Mouse (Mus musculus) spleen, postnatal 14 days (tissue): ENCODE measurements at regions not wholly inside any gene's neighbourhood (a gene's known extent, or its start where the extent isn't known, plus 50 kb on each side); places are given as distances from the start of the nearest gene placed in this dataset.

Experiments used
- DNase-seq, 2 experiments: peaks; one replicate each; pipeline ENCODE4 v3.0.0; 2021 to 2022; ENCODE audit warnings: low spot score in 2 of 2

GRCm38 (mm10) chr2:79086857-79087578, 168.2 kb upstream of the Itga4 start:
- no peak for DNase-seq

GRCm38 (mm10) chr2:79087600-79088205, 167.5 kb upstream of the Itga4 start:
- DNase-seq: no peak

GRCm38 (mm10) chr2:79090273-79090672, 165.0 kb upstream of the Itga4 start:
- DNase-seq: no peak

DNA sequence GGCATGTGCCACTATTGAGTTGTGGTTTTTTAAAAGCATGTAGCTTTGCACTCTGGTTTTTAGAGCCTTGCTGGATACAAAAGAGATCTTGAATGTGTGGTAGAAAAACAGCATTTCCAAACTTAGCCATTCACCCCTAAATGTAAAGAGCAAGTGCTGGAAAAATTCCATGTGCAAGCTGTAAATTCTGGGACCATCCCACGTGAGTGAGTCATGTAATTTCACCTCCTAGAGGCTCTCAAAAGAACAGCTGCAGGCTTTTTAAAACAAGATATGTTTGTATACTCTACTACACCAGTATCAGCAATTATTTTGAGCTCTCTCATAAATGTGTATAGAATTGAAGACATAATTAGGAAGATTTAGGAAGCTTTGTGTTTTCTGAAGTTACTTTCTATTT, 160.9 kb upstream of the Itga4 start:
- no peak for DNase-seq

DNA sequence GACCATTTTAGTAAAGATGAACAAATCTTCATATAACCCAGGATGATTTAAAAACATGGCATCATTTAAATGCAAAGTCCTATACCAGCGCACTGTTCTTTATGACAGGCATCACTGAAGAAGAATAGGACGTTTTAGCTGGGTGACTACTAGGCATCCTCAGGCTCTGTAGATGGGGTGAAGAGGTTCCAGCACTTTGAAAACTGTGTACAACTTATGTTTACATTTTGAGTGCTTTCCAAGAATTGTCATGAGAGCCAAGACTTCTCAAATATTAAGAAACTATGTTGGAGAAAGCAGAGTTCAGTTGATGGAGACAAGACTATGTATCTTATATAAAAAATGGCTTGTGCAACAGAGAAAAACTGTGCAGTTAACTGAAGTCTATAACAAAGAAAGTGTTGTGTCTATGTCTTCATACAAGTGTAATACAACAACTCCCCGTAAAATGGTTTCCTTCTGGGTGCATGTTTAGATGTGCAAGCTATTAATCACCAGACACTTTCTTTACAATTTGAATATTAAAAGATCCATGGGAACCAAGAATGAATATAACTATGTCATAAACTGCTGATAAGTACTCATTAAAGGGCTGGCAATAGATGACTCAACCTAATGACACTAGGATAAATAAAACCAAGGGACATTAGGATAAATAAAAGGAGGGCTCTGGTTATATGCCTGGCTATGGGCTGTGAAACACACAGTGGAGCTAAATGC, 158.5 kb upstream of the Itga4 start:
- DNase-seq: no peak

DNA sequence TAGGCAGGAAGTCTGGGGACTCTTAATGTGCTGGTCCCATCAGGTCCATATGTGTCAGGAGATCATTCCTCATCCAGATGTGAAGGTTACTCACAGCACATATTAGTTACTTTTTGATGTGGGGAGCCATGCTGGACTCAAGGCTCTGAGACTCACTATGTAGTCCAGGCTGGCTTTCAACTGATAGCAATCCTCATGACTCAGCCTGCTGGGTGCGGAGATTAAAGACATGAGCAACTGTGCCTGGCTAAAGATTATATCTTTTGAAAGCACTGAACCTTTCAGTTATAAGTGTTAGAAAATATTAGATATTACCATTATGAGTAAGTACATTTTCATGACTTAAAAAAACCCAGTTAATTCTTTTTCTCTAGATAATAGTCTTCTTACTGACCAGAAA, 155.6 kb upstream of the Itga4 start:
- DNase-seq: no peak

- DNase-seq: no peak
These were observed 143.6 kb upstream of the Itga4 start for GRCm38 (mm10) chr2:79111673-79112072.

DNA sequence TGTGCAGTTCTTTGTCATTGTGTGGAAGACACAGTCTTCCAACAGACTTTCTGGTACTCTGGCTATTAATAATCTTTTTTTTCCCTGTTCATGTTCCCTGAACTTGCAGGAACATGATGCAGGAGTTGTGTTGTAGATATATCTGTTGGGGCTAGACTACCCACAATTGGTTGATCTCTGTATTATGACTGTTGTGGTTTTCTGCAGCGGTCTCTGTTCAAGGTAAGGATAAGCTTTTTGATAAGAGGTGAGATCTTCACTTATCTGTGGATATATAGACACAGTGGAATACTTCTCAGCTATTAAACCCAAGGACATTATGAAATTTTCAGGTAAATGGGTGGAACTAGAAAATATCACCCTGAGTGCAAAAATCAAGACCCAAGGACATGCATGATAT, 143.2 kb upstream of the Itga4 start:
- DNase-seq: no peak

GRCm38 (mm10) chr2:79120610-79121345, 134.4 kb upstream of the Itga4 start:
- no peak for DNase-seq

GRCm38 (mm10) chr2:79122530-79122929, 132.7 kb upstream of the Itga4 start:
- no peak for DNase-seq

GRCm38 (mm10) chr2:79124272-79124976, 130.8 kb upstream of the Itga4 start:
- no peak for DNase-seq

GRCm38 (mm10) chr2:79126170-79126879, 128.9 kb upstream of the Itga4 start:
- DNase-seq: no peak

DNA sequence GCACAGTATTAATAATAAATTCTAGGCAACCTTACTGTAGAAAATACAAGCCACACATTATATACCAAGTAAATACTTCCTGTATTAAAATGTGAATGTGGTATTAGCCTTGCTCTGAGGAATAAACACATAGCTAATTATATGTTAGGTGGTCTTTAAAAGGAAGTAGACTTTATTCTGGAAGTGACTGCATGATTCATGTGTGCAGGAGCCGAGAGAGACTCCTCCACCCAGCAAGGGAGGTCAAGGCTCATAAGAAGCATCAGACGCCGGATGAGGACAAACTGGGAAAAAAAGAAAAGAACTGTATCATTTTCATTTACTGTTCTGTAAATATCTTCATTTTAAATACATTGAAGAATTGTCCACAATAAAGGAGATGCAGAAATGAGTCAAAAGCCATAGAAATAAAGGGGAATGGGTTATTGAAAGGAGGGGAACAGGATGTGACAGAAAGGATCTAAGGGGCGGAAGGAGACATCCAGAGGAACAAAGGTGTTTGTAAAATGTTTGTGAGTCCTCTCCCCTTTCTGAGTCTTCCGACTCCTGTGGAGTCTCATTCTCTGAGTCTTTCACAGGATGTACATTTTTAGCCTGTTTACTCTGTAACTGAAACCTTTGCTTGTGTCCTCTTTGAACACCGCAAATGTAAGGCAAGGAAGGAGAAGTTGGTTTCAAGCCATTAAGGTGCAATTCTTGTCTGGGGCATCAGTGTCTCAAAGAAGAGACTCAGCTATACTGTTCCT, 128.1 kb upstream of the Itga4 start:
- DNase-seq: no peak

- DNase-seq: no peak
These were observed 127.4 kb upstream of the Itga4 start for GRCm38 (mm10) chr2:79127822-79128221.

DNA sequence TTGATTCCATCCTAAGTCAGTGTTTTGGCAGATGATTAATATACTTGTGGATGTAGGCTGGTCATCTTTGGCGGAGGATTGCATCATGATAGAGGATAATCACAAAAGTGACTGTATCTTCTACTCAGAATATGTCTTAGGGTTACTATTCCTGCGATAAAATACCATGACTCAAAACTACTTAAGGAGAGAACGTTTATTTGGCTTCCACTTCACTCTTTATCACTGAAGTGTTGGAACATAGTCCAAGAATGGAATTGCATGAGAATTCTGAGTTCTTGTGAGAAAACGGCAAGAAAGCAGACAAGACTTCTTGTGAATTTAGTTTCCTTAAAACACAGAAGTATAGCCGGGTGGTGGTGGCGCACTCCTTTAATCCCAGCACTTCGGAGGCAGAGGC, 124.6 kb upstream of the Itga4 start:
- no peak for DNase-seq

DNA sequence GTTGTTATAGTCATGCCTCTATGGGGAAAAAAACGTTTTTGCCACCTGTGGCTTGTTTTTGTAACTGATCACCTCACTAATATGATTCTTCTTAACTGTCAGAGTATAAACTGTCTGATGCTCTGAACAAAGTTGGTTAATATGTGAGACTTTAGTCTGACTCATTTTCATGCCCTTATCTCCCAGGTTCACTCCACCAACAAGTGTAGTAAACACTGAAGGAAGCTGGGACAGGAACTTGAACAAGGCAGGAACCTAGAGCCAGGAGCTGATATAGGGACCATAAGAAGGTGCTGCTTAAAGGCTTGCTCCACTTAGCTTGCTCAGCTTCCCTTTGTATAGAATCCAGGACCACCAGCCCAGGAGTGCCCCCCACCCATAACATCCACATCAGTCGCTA, 124.0 kb upstream of the Itga4 start:
- no peak for DNase-seq

GRCm38 (mm10) chr2:79131743-79132517, 123.3 kb upstream of the Itga4 start:
- no peak for DNase-seq

- no peak for DNase-seq
These were observed 122.7 kb upstream of the Itga4 start for GRCm38 (mm10) chr2:79132518-79132845.

DNA sequence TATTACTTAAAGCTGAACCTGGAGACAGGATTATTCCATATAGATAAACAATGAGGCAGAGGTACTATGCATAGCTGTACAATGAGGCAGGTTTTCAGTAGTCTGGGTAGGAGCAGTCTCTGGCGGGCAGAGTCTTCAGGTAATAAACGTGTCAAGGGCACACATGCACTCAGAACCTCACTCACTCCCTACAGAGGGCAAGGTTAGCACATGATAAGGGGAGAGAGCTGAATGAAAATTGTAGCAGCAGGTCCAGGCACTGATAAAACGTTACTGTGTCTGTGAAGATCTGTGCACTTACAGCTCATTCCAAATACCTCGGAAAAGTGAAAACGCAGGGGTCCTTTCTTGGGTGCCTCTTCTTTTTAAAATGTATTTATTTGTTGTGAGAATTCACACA, 120.9 kb upstream of the Itga4 start:
- no peak for DNase-seq

DNA sequence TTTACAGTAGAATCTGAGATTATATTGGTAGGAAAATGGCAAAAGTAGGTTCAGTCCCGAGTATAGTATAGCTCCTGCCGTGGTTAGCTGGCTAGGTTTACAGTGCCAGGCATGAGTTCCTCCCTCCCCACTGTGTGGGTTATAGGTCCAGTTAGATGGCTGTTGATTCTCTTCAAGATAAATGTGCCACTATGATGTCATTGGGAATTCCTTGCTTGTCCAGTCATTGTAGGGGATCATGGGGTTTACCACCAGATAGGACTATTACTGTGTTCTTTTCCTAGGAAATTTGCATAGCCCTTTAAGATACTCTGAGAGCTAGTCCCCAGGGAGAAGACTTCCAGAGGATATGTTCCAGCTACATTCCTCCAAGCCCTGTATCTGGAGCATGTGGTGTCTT, 119.2 kb upstream of the Itga4 start:
- DNase-seq: no peak
